Mouse (Mus musculus) layer of hippocampus, adult 6 months (tissue): ENCODE measurements around the gene Gm13276. TPM values are rescaled to one million over a fixed set of nuclear protein-coding genes. Genes with fewer than 3 reads are reported as not detected.

ENCODE experiments used
- polyA plus RNA-seq: library from polyadenylated mRNA; unstranded; fragments of <200 nt; fragmentation: Nextera tagmentation; gene quantifications from 2 replicates; pipeline ENCODE4 v1.2.3, GENCODE M21; 2021

The Gm13276 gene
- polyA plus RNA-seq, 1 experiment from 2014 or later, result not detected

Other genes with a start within 250 kb of the Gm13276 start
- gene Ifna15, start 227.5 kb upstream of the Gm13276 start, polyA plus RNA-seq, result not detected in 2 replicates
- not detected in 2 replicates for gene Ifna14, start 213.9 kb upstream of the Gm13276 start, polyA plus RNA-seq
- gene Ifna9, start 193.3 kb upstream of the Gm13276 start, polyA plus RNA-seq, result not detected in 2 replicates
- not detected in 2 replicates for gene Ifna12, start 182.3 kb upstream of the Gm13276 start, polyA plus RNA-seq
- gene C87499, start 151.3 kb upstream of the Gm13276 start, polyA plus RNA-seq, result not detected in 2 replicates
- gene Ifna13, start 141.2 kb upstream of the Gm13276 start, polyA plus RNA-seq, result not detected in 2 replicates
- not detected in 2 replicates for gene Ifna16, start 108.8 kb upstream of the Gm13276 start, polyA plus RNA-seq
- gene Ifna2, start 101.8 kb upstream of the Gm13276 start, polyA plus RNA-seq, result not detected in 2 replicates
- gene Ifnab, start 94.3 kb upstream of the Gm13276 start, polyA plus RNA-seq, result not detected in 2 replicates
- 1.8 and 2.6 TPM in 2 replicates for gene Gm26566, start 63.9 kb upstream of the Gm13276 start, polyA plus RNA-seq
- gene Klhl9, start 63.2 kb upstream of the Gm13276 start, polyA plus RNA-seq, result 60.6 and 82.7 TPM in 2 replicates
- not detected in 2 replicates for gene Gm13271, start 30.8 kb upstream of the Gm13276 start, polyA plus RNA-seq
- gene Gm13283, start 25.6 kb upstream of the Gm13276 start, polyA plus RNA-seq, result not detected in 2 replicates
- gene Gm13290, start 11.9 kb upstream of the Gm13276 start, polyA plus RNA-seq, result not detected in 2 replicates
- gene Gm13289, start 8.8 kb upstream of the Gm13276 start, polyA plus RNA-seq, result not detected in 2 replicates
- gene Gm13272, start 5.9 kb upstream of the Gm13276 start, polyA plus RNA-seq, result not detected in 2 replicates
- gene Ifnz, start 3.6 kb upstream of the Gm13276 start, polyA plus RNA-seq, result not detected in 2 replicates
- gene Gm13277, start 2.9 kb downstream of the Gm13276 start, polyA plus RNA-seq, result not detected in 2 replicates
- gene Gm13278, start 5.8 kb downstream of the Gm13276 start, polyA plus RNA-seq, result not detected in 2 replicates
- gene Gm13275, start 8.8 kb downstream of the Gm13276 start, polyA plus RNA-seq, result not detected in 2 replicates
- not detected in 2 replicates for gene Gm13279, start 11.7 kb downstream of the Gm13276 start, polyA plus RNA-seq
- not detected in 2 replicates for gene Gm13285, start 14.0 kb downstream of the Gm13276 start, polyA plus RNA-seq
- gene Gm13287, start 17.5 kb downstream of the Gm13276 start, polyA plus RNA-seq, result not detected in 2 replicates
- not detected in 2 replicates for gene Gm13288, start 19.8 kb downstream of the Gm13276 start, polyA plus RNA-seq
- not detected in 2 replicates for gene Ifna7, start 30.5 kb downstream of the Gm13276 start, polyA plus RNA-seq
- not detected in 2 replicates for gene Ifna11, start 34.2 kb downstream of the Gm13276 start, polyA plus RNA-seq
- gene Ifna6, start 41.7 kb downstream of the Gm13276 start, polyA plus RNA-seq, result not detected in 2 replicates
- gene Ifna5, start 49.8 kb downstream of the Gm13276 start, polyA plus RNA-seq, result not detected in 2 replicates
- not detected in 2 replicates for gene Ifna4, start 56.2 kb downstream of the Gm13276 start, polyA plus RNA-seq
- not detected in 2 replicates for gene Ifna1, start 64.4 kb downstream of the Gm13276 start, polyA plus RNA-seq
- not detected in 2 replicates for gene Ifne, start 94.5 kb downstream of the Gm13276 start, polyA plus RNA-seq